Mouse (Mus musculus) embryonic facial prominence, embryonic 14.5 days (tissue): ENCODE data around the gene Htra1. TPM values are rescaled to one million over a fixed set of nuclear protein-coding genes. Genes with fewer than 3 reads are reported as not detected.

Experiments
- ATAC-seq: fragments of 200-750 bp; cut with Nextera tagmentation; 2 replicates; pipeline ENCODE4 v1.8.0; 2017; ENCODE audit warnings: low read depth, moderate number of reproducible peaks, moderate TSS enrichment
- DNase-seq: peaks from one replicate; pipeline ENCODE4 v3.0.0-alpha.2; 2015; ENCODE audit warnings: low spot score
- H3K27ac ChIP-seq: fragments of 300-500 bp; sonication (generic); replicated peaks from 2 replicates; pipeline ENCODE4 v1.5.1; 2014; ENCODE audit warnings: low read depth, mild to moderate bottlenecking, low read length, moderate library complexity
- H3K27me3 ChIP-seq: fragments of 300-500 bp; sonication (generic); replicated peaks from 2 replicates; pipeline ENCODE4 v1.6.1; 2014; ENCODE audit warnings: low read length; ENCODE audit not compliant: control insufficient read depth, insufficient read depth
- H3K36me3 ChIP-seq: fragments of 300-500 bp; sonication (generic); 2 replicates; pipeline ENCODE4 v1.6.1; 2014; ENCODE audit warnings: low read length, mixed read lengths; ENCODE audit not compliant: control insufficient read depth, insufficient read depth
- H3K4me1 ChIP-seq: fragments of 300-500 bp; sonication (generic); 2 replicates; pipeline ENCODE4 v1.6.1; 2014; ENCODE audit warnings: antibody characterized with exemption, low read length; ENCODE audit not compliant: control insufficient read depth, insufficient read depth
- H3K4me2 ChIP-seq: fragments of 300-500 bp; sonication (generic); 2 replicates; pipeline ENCODE4 v1.6.1; 2014; ENCODE audit warnings: low read depth, mild to moderate bottlenecking, low read length, moderate library complexity, mixed read lengths
- H3K4me3 ChIP-seq: fragments of 300-500 bp; sonication (generic); 2 replicates; pipeline ENCODE4 v1.5.1; 2014; ENCODE audit warnings: low read depth, mild to moderate bottlenecking, low read length
- H3K9ac ChIP-seq: fragments of 300-500 bp; sonication (generic); 2 replicates; pipeline ENCODE4 v1.6.1; 2014; ENCODE audit warnings: low read depth, mild to moderate bottlenecking, low read length, moderate library complexity, mixed read lengths
- H3K9me3 ChIP-seq: fragments of 300-500 bp; sonication (generic); 2 replicates; pipeline ENCODE4 v1.6.1; 2016; ENCODE audit warnings: low read length; ENCODE audit not compliant: control insufficient read depth
- WGBS: fragments of 180-500 bp; shearing (Covaris S2); extraction: QIAGEN DNeasy Blood & Tissue Kit; methylation state at CpG from one replicate; pipeline ENCODE4 v1.1.7; 2014; 5-methylcytosine and 5-hydroxymethylcytosine counted together
- polyA plus RNA-seq: library from polyadenylated mRNA; unstranded; fragments of >200 nt; fragmentation: Nextera tagmentation; extraction: Ambion mirVana; gene quantifications from 2 replicates; pipeline ENCODE4 v1.2.1, GENCODE M21; 2014

Htra1 gene
- polyA plus RNA-seq, 1 experiment from 2014 or later = 128 TPM

- 65% methylated on average over 13 of the region's 13 CpGs for WGBS
- H3K27me3 ChIP-seq = no peaks in the 10 kb centered on the region
Observed at GRCm38 (mm10) chr7:130922981-130923731, 12.8 kb upstream of the Htra1 start.

DNA sequence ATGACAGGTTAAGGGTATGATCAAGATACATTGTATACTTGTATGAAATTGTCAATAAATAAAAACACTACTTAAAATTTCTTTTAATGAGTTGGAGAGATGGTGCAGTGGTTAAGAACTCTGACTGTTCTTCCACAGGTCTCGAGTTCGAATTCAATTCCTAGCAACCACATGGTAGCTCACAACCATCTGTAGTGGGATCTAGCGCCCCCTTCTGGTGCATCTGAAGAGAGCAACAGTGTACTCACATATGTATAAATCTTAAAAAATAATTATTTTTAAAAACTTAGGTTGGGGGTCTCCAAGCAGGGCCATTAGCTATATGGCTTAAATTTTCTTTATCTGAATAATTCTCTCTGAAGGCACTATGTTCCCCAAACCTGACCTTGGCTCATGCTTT, 5.5 kb upstream of the Htra1 start:
- H3K9ac ChIP-seq = no peak overlapping the region
- H3K4me2 ChIP-seq = no peak overlapping the region
- H3K27me3 ChIP-seq = peaks cover 24% of the 10 kb centered on the region
- no peak overlapping the region for H3K27ac ChIP-seq
- DNase-seq (no peak), ATAC-seq (no peak)
- 68% methylated on average over 3 of the region's 3 CpGs for WGBS
- no peaks in the 10 kb centered on the region for H3K36me3 ChIP-seq
- no peaks in the 10 kb centered on the region for H3K4me1 ChIP-seq
- H3K9me3 ChIP-seq = no peaks in the 10 kb centered on the region
- H3K4me3 ChIP-seq = no peak overlapping the region

More at GRCm38 (mm10) chr7:130922981-130923731, 12.8 kb upstream of the Htra1 start:
- Histone ChIP-seq H3K27ac (no peak overlapping the region), H3K4me3 (no peak overlapping the region), H3K4me2 (no peak overlapping the region), H3K36me3 (no peaks in the 10 kb centered on the region), H3K4me1 (no peaks in the 10 kb centered on the region), H3K9ac (no peak overlapping the region), H3K9me3 (no peaks in the 10 kb centered on the region)
- no peak for DNase-seq
- no peak for ATAC-seq

DNA sequence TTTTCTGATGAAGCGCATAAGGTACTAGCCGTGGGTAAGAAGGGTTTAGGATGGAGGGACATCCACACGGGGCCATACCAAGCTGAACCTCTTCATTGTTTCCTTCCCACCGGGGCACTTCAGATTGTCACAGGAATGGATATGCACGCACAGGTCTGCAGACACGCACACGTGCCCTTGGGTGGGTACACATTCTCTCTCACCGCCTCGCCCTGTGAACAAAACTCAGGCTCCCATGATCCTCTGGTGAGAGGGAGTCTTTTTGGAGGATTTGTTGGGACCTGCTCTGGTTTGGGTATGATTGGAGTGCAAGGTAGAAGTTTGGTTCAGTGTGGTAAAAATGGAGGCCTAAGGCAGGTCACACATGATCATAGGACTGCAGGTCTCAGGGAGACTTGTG, 3.0 kb upstream of the Htra1 start:
- Histone ChIP-seq H3K36me3 (no peaks in the 10 kb centered on the region), H3K4me1 (peaks cover 7% of the 10 kb centered on the region; the same call in 1 of the 2 replicates), H3K9me3 (no peaks in the 10 kb centered on the region), H3K4me2 (no peak overlapping the region), H3K4me3 (no peak overlapping the region), H3K27ac (no peak overlapping the region), H3K27me3 (peaks cover 49% of the 10 kb centered on the region), H3K9ac (no peak overlapping the region)
- no peak for ATAC-seq
- DNase-seq = no peak
- WGBS = 82% methylated on average over 9 of the region's 9 CpGs

DNA sequence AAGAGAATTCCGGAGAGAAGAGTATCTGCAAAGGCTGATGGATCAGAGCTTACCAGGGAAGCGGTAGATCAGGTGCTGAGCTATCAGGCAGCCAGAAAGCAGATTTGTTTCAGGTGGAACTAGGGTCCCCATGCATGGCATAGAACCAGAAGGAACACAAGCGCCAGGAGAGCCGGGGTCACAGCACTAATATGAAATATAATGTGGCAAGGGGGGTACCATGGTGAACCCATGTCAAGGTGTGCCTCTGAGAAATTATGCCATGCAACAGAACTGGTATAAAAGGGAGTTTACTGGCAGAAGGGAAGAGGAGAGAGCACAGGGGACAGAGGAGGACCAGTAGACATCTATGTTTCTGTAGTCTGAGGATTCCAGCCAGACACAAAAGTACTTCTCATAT, 1.3 kb upstream of the Htra1 start:
- 86% methylated on average over 4 of the region's 4 CpGs for WGBS
- Histone ChIP-seq H3K4me1 (peaks cover 7% of the 10 kb centered on the region; the same call in 1 of the 2 replicates), H3K9me3 (no peaks in the 10 kb centered on the region), H3K9ac (no peak overlapping the region), H3K27me3 (peaks cover 61% of the 10 kb centered on the region), H3K4me3 (no peak overlapping the region), H3K27ac (no peak overlapping the region), H3K36me3 (no peaks in the 10 kb centered on the region), H3K4me2 (no peak overlapping the region)
- ATAC-seq (no peak), DNase-seq (no peak)

- H3K4me3 ChIP-seq = peak overlapping the region; percentile 59
- 12% methylated on average over 16 of the region's 16 CpGs for WGBS
Observed at GRCm38 (mm10) chr7:130935421-130935792, 504 bp upstream of the Htra1 start.

GRCm38 (mm10) chr7:130936472-130936951, 601 bp downstream of the Htra1 start:
- 3% methylated on average over 22 of the region's 49 CpGs for WGBS
- 0 out of 2 replicates have a peak, but pooled peaks have one; percentile 30 for ATAC-seq

More at GRCm38 (mm10) chr7:130935421-130935792, 504 bp upstream of the Htra1 start:
- no peak overlapping the region for H3K27ac ChIP-seq
- H3K4me1 ChIP-seq = peaks cover 7% of the 10 kb centered on the region; the same call in 1 of the 2 replicates
- peaks cover 61% of the 10 kb centered on the region for H3K27me3 ChIP-seq
- H3K36me3 ChIP-seq = no peaks in the 10 kb centered on the region
- DNase-seq (no peak), ATAC-seq (no peak; the same call in 1 of the 2 replicates)
- peak overlapping the region; percentile 63; the same call in 1 of the 2 replicates for H3K9ac ChIP-seq
- peak overlapping the region; percentile 93 for H3K4me2 ChIP-seq
- H3K9me3 ChIP-seq = no peaks in the 10 kb centered on the region

GRCm38 (mm10) chr7:130937266-130937841, 1.4 kb downstream of the Htra1 start:
- Histone ChIP-seq H3K4me2 (peak overlapping the region; percentile 93), H3K27me3 (peaks cover 61% of the 10 kb centered on the region), H3K4me3 (peak overlapping the region; percentile 59), H3K27ac (no peak overlapping the region), H3K9ac (no peak overlapping the region), H3K4me1 (peaks cover 7% of the 10 kb centered on the region; the same call in 1 of the 2 replicates), H3K9me3 (no peaks in the 10 kb centered on the region), H3K36me3 (no peaks in the 10 kb centered on the region)
- DNase-seq (no peak), ATAC-seq (no peak)
- 27% methylated on average over 12 of the region's 12 CpGs for WGBS

More at GRCm38 (mm10) chr7:130936472-130936951, 601 bp downstream of the Htra1 start:
- Histone ChIP-seq H3K9ac (peak overlapping the region; percentile 63), H3K4me3 (peak overlapping the region; percentile 59), H3K36me3 (no peaks in the 10 kb centered on the region), H3K27ac (no peak overlapping the region), H3K27me3 (peaks cover 61% of the 10 kb centered on the region), H3K9me3 (no peaks in the 10 kb centered on the region), H3K4me1 (peaks cover 7% of the 10 kb centered on the region; the same call in 1 of the 2 replicates), H3K4me2 (peak overlapping the region; percentile 93)
- DNase-seq = no peak

DNA sequence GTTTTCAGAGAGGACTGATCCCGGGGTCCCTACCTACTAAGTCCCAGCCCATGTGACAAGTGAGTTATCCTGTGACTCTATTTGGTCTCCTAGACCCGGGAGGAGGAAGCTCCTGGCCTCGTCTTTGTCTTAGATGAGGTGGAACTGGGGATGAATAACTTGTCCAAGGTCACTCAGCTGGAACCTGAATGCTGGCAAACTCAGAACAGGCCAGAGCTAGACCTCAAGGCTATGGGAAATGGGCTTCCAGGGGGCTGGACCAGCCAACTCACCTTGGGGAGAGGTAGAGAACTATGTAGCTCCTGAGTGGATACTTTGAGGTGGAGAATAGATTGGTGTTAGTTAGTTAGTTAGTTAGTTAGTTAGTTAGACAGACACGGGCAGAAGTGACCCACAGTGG, 2.1 kb downstream of the Htra1 start:
- 64% methylated on average over 4 of the region's 4 CpGs for WGBS
- H3K9me3 ChIP-seq = no peaks in the 10 kb centered on the region
- no peak for ATAC-seq

More for the DNA sequence above, 2.1 kb downstream of the Htra1 start:
- Histone ChIP-seq H3K4me3 (no peak overlapping the region), H3K4me2 (0 out of 2 replicates have a peak overlapping the region, but pooled peaks have one; percentile 93), H3K9ac (no peak overlapping the region), H3K27ac (no peak overlapping the region), H3K36me3 (no peaks in the 10 kb centered on the region), H3K4me1 (peaks cover 7% of the 10 kb centered on the region; the same call in 1 of the 2 replicates), H3K27me3 (peaks cover 61% of the 10 kb centered on the region)
- DNase-seq = no peak
